Comparison of ENCODE assay signal across 8 mouse cellular contexts in the genomic region with DNA sequence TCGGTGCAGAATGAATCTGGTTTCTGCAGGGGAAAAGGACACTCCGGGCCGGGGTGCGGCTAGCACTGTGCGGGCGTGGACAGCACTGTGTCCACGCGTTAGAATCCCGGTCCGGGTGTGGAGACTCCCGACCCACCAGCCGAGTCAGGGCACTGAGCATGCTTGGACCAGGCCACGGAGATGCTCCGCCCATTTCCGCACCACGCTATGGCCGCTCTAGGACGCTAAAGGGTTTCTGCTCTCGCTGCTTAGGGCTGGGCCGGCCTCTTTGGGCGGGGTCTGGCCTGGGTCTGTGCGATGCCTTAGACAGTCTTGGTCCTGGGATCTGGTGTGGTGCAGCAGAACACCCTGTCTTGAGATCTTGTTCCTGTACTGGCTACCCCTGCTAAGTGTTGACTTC. TPM values are rescaled to one million over a fixed set of nuclear protein-coding genes. Genes with fewer than 3 reads are reported as not detected.
DNase-seq lines count a peak whose midpoint lies in the region; ATAC-seq lines count a peak whose summit lies in the region.

No protein-coding gene starts in this region.

- ATAC-seq in megakaryocyte progenitor cell, adult 5-6 weeks (replicated peaks; ENCODE audit: poor library complexity) = peak; percentile 89
- ATAC-seq in activated CD4-positive, CD25-positive, alpha-beta regulatory T cell, adult 4 months = no peak

- intact Hi-C loops in left cerebral cortex, postnatal 10 days (cut with DNase I) = no loop called here

- DNase-seq in adrenal gland, adult (ENCODE audit: inconsistent age in 2 of 2, low spot score in 1 of 2) = peak; percentile 88 to 95
- DNase-seq in embryo, embryonic 10 days (ENCODE audit: low spot score) = peak; percentile 97
- peak; percentile 82 for DNase-seq in gastrocnemius, postnatal 10 days
- DNase-seq in induced T-regulatory cell, adult 2 months (ENCODE audit: low read depth) = peak; percentile 12
- DNase-seq in left cerebral cortex, postnatal 10 days (ENCODE audit: extremely low spot score in 1 of 2, low spot score in 2 of 2) = peak; percentile 79 to 93
- peak; percentile 81 for DNase-seq in right cerebral cortex, postnatal 25 days

RNA-seq across cellular contexts. Expression of a gene that starts 13.3 kb away (rescaled TPM):
- total RNA-seq in gastrocnemius, postnatal 10 days (2021) = 10 to 100 TPM; 17.6 to 21.3 TPM
- 10 to 100 TPM; 32.4 to 33.9 TPM for total RNA-seq in left cerebral cortex, postnatal 10 days (2021)
- 4.9 and 5.9 TPM in 2 replicates for total RNA-seq in megakaryocyte progenitor cell, adult 5-6 weeks (2015)
- 6.7 and 9.7 TPM in 2 replicates for total RNA-seq in megakaryocyte progenitor cell, adult 5-6 weeks (2017)
- polyA plus RNA-seq in activated CD4-positive, CD25-positive, alpha-beta regulatory T cell, adult 4 months (2017; shearing (Covaris generic)) = under 1 TPM; 0.82 to 0.87 TPM

RNA-seq across cellular contexts. Expression of a gene that starts 14.0 kb away (rescaled TPM):
- under 1 TPM in 1 of 2 experiments, not detected in 1; 0.73 TPM for total RNA-seq in gastrocnemius, postnatal 10 days (2021)
- not detected for total RNA-seq in left cerebral cortex, postnatal 10 days (2021)
- total RNA-seq in megakaryocyte progenitor cell, adult 5-6 weeks (2015) = not detected in 2 replicates
- total RNA-seq in megakaryocyte progenitor cell, adult 5-6 weeks (2017) = not detected in 2 replicates
- not detected for polyA plus RNA-seq in activated CD4-positive, CD25-positive, alpha-beta regulatory T cell, adult 4 months (2017; shearing (Covaris generic))

Comparison
In these comparisons a context has a peak if more than half of its experiments do, and no peak if none do; other contexts are left out.
1. DNase-seq: peak in every context shown above with its lines; median percentile 97 in embryo, embryonic 10 days; 92 in adrenal gland, adult; 86 in left cerebral cortex, postnatal 10 days; 82 in gastrocnemius, postnatal 10 days; 81 in right cerebral cortex, postnatal 25 days; 12 in induced T-regulatory cell, adult 2 months.